Mouse (Mus musculus) embryonic facial prominence, embryonic 15.5 days (tissue): ENCODE measurements around the gene Grid1. TPM values are rescaled to one million over a fixed set of nuclear protein-coding genes. Genes with fewer than 3 reads are reported as not detected.

ENCODE experiments used
- ATAC-seq: fragments of 200-750 bp; cut with Nextera tagmentation; 2 replicates; pipeline ENCODE4 v1.8.0; 2017; ENCODE audit warnings: low read depth, moderate TSS enrichment; ENCODE audit not compliant: insufficient number of reproducible peaks, low FRiP score, low TSS enrichment
- H3K27ac ChIP-seq: fragments of 300-500 bp; sonication (generic); replicated peaks from 2 replicates; pipeline ENCODE4 v1.5.1; 2015; ENCODE audit warnings: mild to moderate bottlenecking, inconsistent platforms
- H3K27me3 ChIP-seq: fragments of 300-500 bp; sonication (generic); 2 replicates; pipeline ENCODE4 v1.6.1; 2015; ENCODE audit warnings: inconsistent platforms
- H3K36me3 ChIP-seq: fragments of 300-500 bp; sonication (generic); 2 replicates; pipeline ENCODE4 v1.6.1; 2015; ENCODE audit warnings: mild to moderate bottlenecking, inconsistent platforms
- H3K4me1 ChIP-seq: fragments of 300-500 bp; sonication (generic); 2 replicates; pipeline ENCODE4 v1.6.1; 2015; ENCODE audit warnings: inconsistent platforms
- H3K4me2 ChIP-seq: fragments of 300-500 bp; sonication (generic); replicated peaks from 2 replicates; pipeline ENCODE4 v1.6.1; 2015; ENCODE audit warnings: mild to moderate bottlenecking, inconsistent platforms
- H3K4me3 ChIP-seq: fragments of 300-500 bp; sonication (generic); replicated peaks from 2 replicates; pipeline ENCODE4 v1.5.1; 2015; ENCODE audit warnings: mild to moderate bottlenecking, inconsistent platforms
- H3K9ac ChIP-seq: fragments of 300-500 bp; sonication (generic); 2 replicates; pipeline ENCODE4 v1.6.1; 2015; ENCODE audit warnings: inconsistent platforms
- H3K9me3 ChIP-seq: fragments of 300-500 bp; sonication (generic); replicated peaks from 2 replicates; pipeline ENCODE4 v1.6.1; 2016; ENCODE audit warnings: inconsistent platforms
- WGBS: fragments of 180-500 bp; shearing (Covaris S2); methylation state at CpG from one replicate; pipeline ENCODE4 v1.1.7; 2015; 5-methylcytosine and 5-hydroxymethylcytosine counted together
- polyA plus RNA-seq: library from polyadenylated mRNA; unstranded; fragments of >200 nt; fragmentation: Nextera tagmentation; extraction: Ambion mirVana; gene quantifications from 2 replicates; pipeline ENCODE4 v1.2.1, GENCODE M21; 2015

Grid1 gene
- polyA plus RNA-seq, 1 experiment from 2014 or later: 1.4 TPM

DNA sequence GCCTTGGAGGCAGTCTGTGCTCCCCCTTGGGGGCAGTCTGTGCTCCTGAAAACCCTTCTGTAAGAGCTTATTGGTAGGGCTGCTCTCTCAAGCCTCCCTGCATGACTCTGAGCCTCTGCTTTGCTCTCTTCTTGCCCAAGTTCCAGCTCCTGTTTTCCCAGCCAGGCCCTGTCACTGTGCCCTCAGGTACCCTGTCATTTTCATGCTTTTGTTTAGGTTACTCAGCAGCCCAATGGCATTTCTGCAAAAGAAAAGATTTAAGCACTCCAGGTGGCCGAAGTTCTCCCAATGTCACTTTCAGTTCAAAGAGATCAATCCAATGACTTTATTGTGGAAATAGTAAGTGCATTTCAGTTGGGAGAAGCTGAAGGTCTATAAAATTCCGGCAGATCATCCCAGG, 402.3 kb downstream of the Grid1 start:
- Histone ChIP-seq H3K36me3 (no peaks in the 10 kb centered on the region), H3K9me3 (no peaks in the 10 kb centered on the region), H3K9ac (no peak overlapping the region), H3K4me3 (no peak overlapping the region), H3K27ac (no peak overlapping the region), H3K27me3 (no peaks in the 10 kb centered on the region), H3K4me1 (no peaks in the 10 kb centered on the region), H3K4me2 (no peak overlapping the region)
- WGBS: 75% methylated on average over 2 of the region's 2 CpGs
- no peak for ATAC-seq

GRCm38 (mm10) chr14:35227581-35227980, 407.7 kb downstream of the Grid1 start:
- Histone ChIP-seq H3K4me3 (no peak overlapping the region), H3K9ac (no peak overlapping the region), H3K36me3 (no peaks in the 10 kb centered on the region), H3K4me2 (no peak overlapping the region), H3K9me3 (no peaks in the 10 kb centered on the region), H3K27me3 (no peaks in the 10 kb centered on the region), H3K4me1 (no peaks in the 10 kb centered on the region), H3K27ac (no peak overlapping the region)
- no peak for ATAC-seq
- 79% methylated on average over 5 of the region's 5 CpGs for WGBS

GRCm38 (mm10) chr14:35231384-35231783, 411.5 kb downstream of the Grid1 start:
- Histone ChIP-seq H3K27ac (no peak overlapping the region), H3K9me3 (no peaks in the 10 kb centered on the region), H3K27me3 (no peaks in the 10 kb centered on the region), H3K4me1 (no peaks in the 10 kb centered on the region), H3K9ac (no peak overlapping the region), H3K4me3 (no peak overlapping the region), H3K4me2 (no peak overlapping the region), H3K36me3 (no peaks in the 10 kb centered on the region)
- no peak for ATAC-seq

DNA sequence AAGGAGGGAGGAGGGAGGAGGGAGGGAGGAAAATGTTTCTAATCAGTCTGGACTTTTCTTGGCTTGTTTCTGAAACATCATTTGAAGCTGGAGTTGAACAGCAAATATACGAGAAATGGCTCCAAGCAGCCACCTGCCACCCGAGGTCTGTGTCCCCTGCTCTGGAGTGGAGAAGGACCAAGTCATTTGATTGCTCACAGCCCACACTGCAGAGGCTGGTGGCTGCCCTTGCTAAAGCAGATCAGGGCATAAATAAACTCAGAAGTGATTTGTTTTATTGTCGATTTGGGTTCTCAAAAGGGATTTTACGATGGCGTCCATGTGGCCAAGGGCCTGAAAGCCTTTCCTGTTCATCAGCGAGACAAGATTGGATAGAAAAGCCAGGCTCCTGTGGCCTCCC, 423.0 kb downstream of the Grid1 start:
- H3K36me3 ChIP-seq: no peaks in the 10 kb centered on the region
- H3K4me1 ChIP-seq: no peaks in the 10 kb centered on the region
- no peaks in the 10 kb centered on the region for H3K9me3 ChIP-seq
- no peak for ATAC-seq
- no peak overlapping the region for H3K9ac ChIP-seq
- H3K27ac ChIP-seq: no peak overlapping the region
- WGBS: 86% methylated on average over 6 of the region's 6 CpGs
- H3K4me3 ChIP-seq: no peak overlapping the region
- H3K27me3 ChIP-seq: no peaks in the 10 kb centered on the region
- no peak overlapping the region for H3K4me2 ChIP-seq

- ATAC-seq: no peak
- H3K27me3 ChIP-seq: no peaks in the 10 kb centered on the region
- no peaks in the 10 kb centered on the region for H3K4me1 ChIP-seq
- H3K4me2 ChIP-seq: no peak overlapping the region
- no peak overlapping the region for H3K4me3 ChIP-seq
- no peak overlapping the region for H3K9ac ChIP-seq
- H3K36me3 ChIP-seq: no peaks in the 10 kb centered on the region
- WGBS: 67% methylated on average over 7 of the region's 7 CpGs
- H3K27ac ChIP-seq: no peak overlapping the region
- H3K9me3 ChIP-seq: no peaks in the 10 kb centered on the region
These were observed 425.1 kb downstream of the Grid1 start for GRCm38 (mm10) chr14:35244776-35245548.

DNA sequence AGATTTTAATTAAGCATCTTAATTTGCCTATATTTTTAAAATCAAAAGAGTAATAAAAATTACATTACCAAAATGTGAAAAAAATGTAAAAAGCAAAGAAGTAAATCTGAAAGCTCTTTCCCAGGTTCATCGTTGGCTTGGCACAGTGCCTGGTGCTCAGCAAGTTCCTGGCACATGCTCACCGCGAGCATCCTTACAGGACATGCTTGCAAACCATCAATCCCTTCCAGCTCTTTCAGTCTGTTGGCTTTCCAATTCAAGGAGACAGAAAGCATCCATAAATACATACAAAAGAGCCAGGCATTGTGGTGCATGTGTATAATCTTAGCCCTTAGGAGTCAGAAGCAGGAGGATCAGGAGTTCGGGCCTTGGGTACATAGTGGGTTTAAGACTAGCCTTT, 430.5 kb downstream of the Grid1 start:
- Histone ChIP-seq H3K9me3 (no peaks in the 10 kb centered on the region), H3K4me3 (no peak overlapping the region), H3K27ac (no peak overlapping the region), H3K4me2 (no peak overlapping the region), H3K36me3 (no peaks in the 10 kb centered on the region), H3K4me1 (no peaks in the 10 kb centered on the region), H3K9ac (no peak overlapping the region), H3K27me3 (no peaks in the 10 kb centered on the region)
- no peak for ATAC-seq
- 77% methylated on average over 4 of the region's 4 CpGs for WGBS

DNA sequence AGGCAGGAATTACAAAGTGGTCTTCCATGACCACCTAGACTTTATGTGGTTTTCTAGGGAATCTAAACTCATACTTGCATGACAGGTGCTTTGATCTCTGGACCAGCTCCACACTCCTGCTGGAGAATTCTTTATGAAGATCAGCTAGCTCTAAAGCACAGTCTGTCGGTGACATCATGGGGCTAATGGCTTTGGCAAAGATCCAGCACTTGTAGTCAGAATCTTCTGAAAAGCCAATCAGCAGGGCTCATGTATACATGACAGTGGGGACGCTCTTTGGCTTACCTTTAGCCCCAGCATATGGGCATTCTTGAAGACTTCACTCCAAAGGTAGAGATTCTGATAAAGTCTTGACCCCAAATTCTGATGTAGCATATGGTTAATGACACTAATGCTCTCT, 434.6 kb downstream of the Grid1 start:
- ATAC-seq: no peak
- Histone ChIP-seq H3K36me3 (no peaks in the 10 kb centered on the region), H3K27me3 (no peaks in the 10 kb centered on the region), H3K9me3 (no peaks in the 10 kb centered on the region), H3K4me2 (no peak overlapping the region), H3K27ac (no peak overlapping the region), H3K4me1 (no peaks in the 10 kb centered on the region), H3K9ac (no peak overlapping the region), H3K4me3 (no peak overlapping the region)
- WGBS: 47% methylated on average over 2 of the region's 2 CpGs

DNA sequence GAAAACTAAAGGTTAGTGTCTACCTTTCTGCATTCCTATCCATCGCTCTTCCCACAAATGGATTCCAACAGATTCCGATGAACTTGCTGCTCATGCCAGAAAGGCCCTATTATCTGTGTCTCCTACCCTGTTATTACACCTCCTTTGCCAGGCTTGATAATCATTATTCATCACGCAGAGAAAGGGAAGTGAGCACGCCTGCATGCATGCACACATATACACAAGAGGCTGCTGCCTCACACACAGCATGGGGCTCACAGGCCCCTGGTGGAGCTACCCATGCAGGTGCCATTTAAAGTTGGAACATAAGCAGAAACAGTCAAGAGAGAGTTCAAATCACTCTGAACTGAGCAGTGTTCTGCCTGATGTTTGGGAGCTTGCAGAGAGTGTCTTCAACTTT, 450.4 kb downstream of the Grid1 start:
- Histone ChIP-seq H3K9me3 (no peaks in the 10 kb centered on the region), H3K4me1 (no peaks in the 10 kb centered on the region), H3K36me3 (no peaks in the 10 kb centered on the region), H3K27me3 (no peaks in the 10 kb centered on the region), H3K27ac (no peak overlapping the region), H3K9ac (no peak overlapping the region), H3K4me2 (no peak overlapping the region), H3K4me3 (no peak overlapping the region)
- 79% methylated on average over 4 of the region's 4 CpGs for WGBS
- no peak for ATAC-seq

- no peak for ATAC-seq
- WGBS: 91% methylated on average over 7 of the region's 7 CpGs
- H3K9me3 ChIP-seq: no peaks in the 10 kb centered on the region
- H3K9ac ChIP-seq: no peak overlapping the region
- no peaks in the 10 kb centered on the region for H3K4me1 ChIP-seq
- no peak overlapping the region for H3K4me2 ChIP-seq
- H3K27ac ChIP-seq: no peak overlapping the region
- H3K4me3 ChIP-seq: no peak overlapping the region
- no peaks in the 10 kb centered on the region for H3K36me3 ChIP-seq
- no peaks in the 10 kb centered on the region for H3K27me3 ChIP-seq
These were observed 489.3 kb downstream of the Grid1 start for GRCm38 (mm10) chr14:35309201-35309600.

DNA sequence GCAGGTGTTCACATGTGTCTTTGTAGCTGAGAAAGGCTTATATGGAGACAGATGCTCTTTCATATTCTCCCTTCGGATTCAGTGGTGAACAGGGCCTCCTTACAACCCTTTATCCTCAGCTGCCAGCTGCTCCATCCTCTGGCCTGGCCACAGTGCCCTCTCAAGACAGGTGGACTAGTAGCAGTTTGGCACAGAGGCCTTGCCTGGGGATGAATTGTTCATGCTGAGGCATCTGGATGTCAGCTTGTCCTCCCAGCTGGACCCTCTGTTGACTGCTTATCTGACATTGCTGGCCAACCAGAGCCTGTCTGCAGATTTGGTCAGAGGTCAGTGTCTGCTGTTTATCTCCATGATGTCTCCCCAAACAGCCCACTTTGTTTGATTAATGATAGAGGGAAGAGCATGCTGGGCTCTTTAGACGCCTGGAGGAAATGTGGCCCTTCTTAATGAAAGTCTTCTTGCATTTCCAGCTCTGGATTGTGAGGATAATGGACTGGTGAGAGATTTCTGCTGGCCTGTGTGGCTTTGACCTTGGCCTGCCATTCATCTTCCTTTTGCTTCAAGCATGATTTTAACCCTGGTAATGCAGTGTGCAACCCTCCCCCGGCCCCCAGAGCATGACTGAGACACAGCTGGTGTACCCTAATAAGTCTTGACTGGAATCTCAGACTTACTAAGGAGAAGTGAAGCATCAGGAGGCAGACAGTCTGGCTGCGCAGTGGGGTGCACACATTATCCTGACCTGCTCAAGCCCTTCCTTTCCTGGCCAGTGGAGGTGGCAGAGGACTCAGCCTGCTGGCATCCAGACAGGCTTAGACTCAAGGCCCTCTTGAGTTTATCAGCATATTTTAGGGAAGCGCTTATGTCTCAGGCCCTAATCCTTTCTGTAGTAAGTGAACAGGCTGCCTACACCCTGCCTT, 493.7 kb downstream of the Grid1 start:
- no peak for ATAC-seq
- Histone ChIP-seq H3K27me3 (no peaks in the 10 kb centered on the region), H3K9me3 (no peaks in the 10 kb centered on the region), H3K4me1 (no peaks in the 10 kb centered on the region), H3K36me3 (no peaks in the 10 kb centered on the region), H3K4me2 (no peak overlapping the region), H3K9ac (no peak overlapping the region), H3K4me3 (no peak overlapping the region), H3K27ac (no peak overlapping the region)
- 63% methylated on average over 5 of the region's 5 CpGs for WGBS

GRCm38 (mm10) chr14:35326306-35326705, 506.4 kb downstream of the Grid1 start:
- Histone ChIP-seq H3K9me3 (no peaks in the 10 kb centered on the region), H3K27ac (no peak overlapping the region), H3K4me3 (no peak overlapping the region), H3K4me2 (no peak overlapping the region), H3K4me1 (no peaks in the 10 kb centered on the region), H3K36me3 (no peaks in the 10 kb centered on the region), H3K27me3 (no peaks in the 10 kb centered on the region), H3K9ac (no peak overlapping the region)
- ATAC-seq: no peak
- whole genome bisulfite sequencing: 80% methylated on average over 1 of the region's 1 CpGs
